Mouse (Mus musculus): ENCODE data around the gene Arl4c.
A peak's percentile ranks its signal among the peaks of the same experiment; 100 is the strongest.

Arl4c gene

DNA sequence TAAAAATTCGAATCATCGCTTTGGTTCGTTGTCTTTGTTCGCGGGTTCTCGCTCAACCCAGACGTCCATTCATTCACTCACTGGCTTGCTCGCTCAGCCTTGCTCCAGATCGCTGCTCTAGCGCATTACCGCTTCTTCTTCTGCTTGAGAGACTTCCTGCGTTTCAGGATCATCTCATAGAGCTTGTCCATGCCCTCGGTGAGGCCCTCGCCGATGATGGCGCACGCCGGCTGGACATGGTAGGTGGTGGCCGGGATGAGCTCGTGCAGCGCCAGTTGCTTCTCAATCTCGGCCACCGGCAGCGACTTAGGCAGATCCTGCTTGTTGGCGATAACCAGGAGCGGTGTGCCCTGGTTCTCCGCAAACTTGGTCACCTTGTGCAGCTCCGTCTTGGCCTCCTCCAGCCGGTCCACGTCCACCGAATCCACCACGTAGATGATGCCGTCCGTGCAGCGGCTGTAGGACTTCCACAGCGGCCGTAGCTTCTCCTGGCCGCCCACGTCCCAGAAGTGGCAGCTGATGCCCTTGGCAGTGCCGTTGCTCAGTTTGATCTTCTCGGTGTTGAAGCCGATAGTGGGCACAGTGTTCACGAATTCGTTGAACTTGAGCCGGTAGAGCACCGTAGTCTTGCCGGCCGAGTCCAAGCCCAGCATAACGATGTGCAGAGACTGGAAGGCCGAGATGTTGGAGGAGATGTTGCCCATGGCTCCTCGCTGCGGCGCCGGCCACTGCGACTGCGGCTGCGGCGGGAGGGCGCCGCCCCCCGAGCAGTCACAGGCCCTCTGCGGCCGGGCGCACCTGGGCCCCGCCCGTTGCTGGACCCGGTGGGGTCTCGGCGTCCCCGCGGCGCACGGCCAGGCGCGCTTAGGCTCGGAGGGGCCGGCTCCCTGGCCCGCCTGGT lies 810 bp downstream of the Arl4c start:
- peak; percentile 17 to 47 for DNase-seq (ENCODE audit: low spot score in 2 of 2)

DNA sequence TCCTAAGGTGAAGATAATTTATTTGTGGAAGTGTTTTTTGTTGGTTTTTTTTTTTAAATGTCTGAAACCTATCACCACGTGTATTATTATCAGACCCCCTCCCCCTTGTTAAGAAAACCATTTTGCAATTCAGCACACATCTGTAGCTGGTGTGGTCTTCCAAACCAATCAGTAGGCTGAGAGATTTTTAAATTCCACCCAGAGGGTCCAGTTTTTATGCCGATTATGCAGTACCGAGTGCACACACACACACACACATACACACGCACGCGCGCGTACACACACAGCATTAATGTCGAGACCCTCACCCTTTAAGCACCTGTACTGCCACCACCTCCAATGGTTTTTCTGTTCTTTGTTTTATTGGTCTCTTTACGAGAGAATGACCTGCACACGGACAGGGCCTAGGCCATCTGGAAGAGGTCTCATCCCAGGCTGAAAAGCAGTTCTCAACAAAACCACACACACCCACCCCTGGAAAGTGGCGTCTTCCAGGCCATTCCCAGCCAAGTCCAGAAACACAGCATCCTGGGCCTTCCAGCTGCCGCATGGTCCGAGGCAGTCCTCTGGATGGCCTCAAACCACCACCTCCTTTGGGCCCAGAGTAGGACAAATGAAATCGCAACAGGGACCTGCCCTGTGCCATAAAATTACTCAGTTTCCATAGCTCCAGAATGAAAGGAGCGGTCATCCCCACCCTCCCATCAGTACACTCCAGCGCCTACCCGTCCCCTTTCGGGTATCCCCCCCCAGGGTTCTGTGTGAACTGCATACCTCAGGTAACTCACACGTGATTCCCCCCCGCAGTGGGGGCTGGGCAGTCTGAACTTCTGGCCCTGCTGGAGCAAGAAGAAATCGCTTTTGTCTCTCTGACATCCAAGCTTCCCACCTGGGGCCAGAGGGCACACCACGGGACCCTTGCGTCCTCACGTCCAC lies 1.9 kb downstream of the Arl4c start:
- peak; percentile 48 to 49 for DNase-seq (ENCODE audit: low spot score in 2 of 2)

DNA sequence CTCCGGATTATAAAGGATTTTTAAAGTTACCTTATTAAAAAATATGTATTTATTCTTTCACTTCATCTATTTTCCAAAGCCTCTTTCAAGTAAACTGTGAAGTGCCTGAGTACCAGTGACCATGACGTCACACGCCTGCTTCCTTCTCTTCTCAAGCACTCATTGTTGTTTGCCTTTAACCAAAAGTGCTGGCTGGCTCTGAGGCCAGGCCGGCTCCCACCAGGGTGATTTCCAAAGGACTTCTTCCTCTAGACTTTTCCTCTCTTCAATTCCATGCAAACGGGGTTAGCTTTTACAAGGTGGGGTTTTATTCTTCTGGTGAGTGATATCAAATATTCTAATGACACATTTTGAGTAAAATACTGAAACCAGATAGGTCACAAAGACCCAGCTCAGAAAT lies 2.6 kb downstream of the Arl4c start:
- no peak for DNase-seq (ENCODE audit: low spot score in 2 of 2)

DNA sequence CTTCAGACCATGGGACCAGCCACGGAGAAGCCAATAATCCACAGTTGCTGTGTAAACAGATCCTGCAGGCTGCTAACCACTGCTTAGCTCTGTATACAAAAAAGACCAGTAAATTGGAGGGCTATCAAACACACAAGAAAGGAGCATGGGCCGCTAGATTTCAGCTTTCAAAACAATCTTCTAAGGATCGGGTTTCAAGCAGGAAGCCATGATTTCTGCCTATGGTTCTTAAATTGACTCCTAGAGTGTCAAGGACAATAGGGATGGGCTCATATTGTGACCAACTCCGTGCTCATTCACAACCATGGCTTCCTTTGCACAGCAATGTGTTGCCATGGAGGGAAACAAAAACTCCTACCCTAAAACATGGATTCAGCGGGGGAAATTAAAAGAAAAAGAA lies 3.1 kb downstream of the Arl4c start:
- DNase-seq (ENCODE audit: low spot score in 2 of 2), result no peak

DNA sequence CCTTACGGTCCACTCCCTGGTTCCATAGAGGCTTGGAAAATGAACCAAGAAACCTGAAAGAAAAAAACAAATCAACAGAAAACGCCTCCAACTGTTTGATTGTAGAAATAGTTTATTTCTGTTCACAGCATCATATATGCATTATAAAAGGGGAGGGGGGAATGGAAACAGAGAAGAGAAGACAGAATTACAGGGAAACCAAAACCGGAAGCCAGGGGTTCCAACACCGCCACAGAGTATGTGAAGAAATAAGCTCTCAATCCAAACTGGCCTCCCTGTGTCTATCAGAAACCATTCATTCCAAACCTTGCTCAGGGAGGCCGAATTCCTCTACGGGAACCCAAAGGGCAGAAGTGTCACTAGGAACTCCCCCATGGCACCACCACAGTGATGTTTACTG lies 3.9 kb downstream of the Arl4c start:
- no peak for DNase-seq (ENCODE audit: low spot score in 2 of 2)

DNA sequence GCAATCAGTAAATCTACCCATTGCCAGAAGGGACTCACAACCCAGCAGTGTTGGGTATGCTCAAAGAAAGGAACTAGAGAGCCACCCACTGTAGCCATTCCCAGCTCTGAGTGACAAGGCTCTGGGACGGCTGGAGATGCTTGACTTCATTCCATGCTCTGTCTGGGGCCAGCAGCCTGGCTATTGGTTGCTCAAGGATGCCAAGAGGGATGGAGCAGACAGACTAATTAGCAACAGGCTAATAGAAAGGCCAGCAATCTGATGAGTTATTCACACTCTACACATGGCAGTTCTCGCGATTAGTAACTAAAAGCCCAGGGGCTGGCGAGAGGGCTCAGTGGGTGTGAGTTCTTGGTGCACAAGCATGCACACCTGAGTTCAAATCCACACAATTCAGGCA lies 5.6 kb downstream of the Arl4c start:
- DNase-seq (ENCODE audit: low spot score in 2 of 2), result no peak

DNA sequence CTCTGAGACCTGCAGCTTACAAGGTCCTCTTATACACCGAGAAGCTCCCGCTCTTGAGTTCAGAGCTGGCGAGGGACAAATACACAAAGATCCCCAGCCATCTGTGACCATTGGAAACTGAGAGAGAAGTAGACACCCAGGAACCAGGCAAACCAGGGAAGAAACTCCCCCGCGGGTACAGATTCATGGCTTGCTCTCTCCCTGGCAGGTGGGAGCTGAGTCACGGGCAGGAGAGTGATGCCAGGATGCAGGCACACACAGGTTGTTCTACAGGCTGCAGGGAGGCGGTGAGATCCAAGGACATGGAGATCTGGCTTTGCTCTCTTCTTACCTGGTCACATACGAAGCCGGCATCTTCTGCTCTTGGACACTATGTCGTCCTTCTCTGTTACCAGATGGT lies 7.7 kb downstream of the Arl4c start:
- no peak for DNase-seq (ENCODE audit: low spot score in 2 of 2)

DNA sequence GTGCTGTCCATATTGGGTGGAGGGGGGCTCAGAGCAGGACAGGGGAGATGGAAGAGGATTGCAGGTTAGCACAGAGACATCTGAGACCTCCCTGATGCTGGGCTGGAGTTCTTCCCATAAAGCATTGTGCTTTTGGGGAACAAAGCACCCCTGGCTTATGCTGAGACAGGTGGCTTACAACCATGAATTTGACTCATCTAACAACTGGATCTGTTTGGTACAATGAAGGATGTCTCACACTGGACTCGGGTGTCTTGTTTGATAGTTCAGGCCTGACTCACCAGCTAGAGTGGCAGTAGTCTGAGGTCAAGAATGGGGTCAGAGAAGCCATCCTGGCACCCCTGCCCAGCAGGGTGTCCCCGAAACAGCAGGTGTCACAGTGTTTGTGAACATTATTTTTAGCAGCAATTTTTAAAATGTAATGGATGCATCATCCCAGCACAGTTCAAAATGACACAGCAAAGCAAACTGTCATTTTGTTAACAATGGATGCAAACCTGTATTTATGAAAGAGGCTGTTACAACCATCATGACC lies 9.7 kb downstream of the Arl4c start:
- DNase-seq (ENCODE audit: low spot score in 2 of 2), result no peak

DNA sequence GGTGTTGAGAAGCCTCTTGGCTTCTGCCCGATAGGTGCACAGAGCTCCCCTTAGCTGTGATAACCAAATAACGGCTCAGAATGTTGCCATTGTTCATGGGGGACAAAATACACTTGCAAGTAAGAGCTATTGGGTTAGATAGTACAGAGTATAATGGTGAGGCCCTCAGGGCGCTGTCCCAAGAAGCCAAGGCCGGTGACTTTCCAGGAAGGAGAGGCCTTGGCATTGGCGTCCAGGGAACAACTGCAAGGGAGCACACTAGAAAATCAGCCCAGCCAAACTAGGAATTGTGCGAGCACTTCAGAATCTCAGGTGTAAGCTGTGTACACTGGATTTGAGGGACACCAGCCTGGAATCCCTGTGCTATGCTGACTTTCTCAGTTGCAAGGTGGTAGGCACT lies 11.4 kb downstream of the Arl4c start:
- DNase-seq (ENCODE audit: low spot score in 2 of 2), result no peak

DNA sequence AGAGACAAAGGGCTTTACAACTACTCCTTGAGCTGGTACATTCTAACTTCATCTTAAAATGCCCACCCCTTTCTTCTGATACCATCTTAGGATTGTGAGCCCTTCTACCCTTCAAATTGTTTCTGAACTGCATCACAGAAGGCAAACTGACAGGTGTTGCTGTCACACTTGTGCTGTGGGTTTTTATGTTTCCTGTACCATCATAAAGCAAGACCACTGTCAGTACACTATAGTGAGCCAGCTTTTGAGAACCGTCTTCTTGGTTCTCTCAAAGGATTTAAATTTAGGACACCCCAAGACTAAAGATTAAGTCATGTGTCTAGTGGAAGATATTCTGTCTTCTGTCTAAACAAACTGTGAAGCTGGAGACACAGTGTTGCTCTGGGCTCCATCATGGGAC lies 17.3 kb downstream of the Arl4c start:
- no peak for DNase-seq (ENCODE audit: low spot score in 2 of 2)

DNA sequence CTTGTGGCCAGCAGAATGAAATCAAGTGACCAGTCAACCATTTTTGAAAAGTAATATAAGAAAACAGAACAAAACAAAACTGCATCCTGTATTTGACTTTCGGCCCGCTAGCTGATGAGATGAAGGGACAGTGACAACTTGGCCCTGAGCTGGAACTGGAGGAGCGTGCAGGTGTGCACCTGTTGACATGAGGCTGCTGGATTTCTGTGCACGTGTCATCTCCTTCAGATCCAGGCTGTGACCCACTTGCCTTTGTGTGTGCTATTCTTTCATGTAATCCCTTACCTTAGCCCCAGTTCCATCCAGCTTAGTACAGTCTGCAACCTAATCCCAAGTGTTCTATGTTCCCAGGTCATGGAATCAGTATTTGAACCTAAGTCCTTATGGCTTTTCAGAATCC lies 20.4 kb downstream of the Arl4c start:
- no peak for DNase-seq (ENCODE audit: low spot score in 2 of 2)

DNA sequence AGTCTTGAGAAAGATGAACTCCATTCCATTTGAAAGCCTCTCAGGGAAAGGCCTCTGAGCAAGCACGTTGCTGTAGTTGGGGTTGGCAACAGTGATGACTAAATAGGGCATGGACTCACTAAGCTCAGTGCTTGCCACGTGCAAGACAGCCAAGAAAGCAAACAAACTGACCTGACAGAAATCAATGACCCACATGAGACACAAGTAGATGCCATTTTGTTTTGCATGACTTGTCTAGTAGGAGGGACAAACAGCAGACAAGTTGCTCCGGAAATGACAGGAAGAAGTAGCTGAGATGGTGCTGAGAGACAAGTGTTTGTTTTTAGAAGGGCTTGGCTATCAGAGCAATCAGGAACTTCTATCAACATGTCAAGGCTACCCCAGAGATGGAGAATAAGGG lies 21.2 kb downstream of the Arl4c start:
- no peak for DNase-seq (ENCODE audit: low spot score in 2 of 2)

DNA sequence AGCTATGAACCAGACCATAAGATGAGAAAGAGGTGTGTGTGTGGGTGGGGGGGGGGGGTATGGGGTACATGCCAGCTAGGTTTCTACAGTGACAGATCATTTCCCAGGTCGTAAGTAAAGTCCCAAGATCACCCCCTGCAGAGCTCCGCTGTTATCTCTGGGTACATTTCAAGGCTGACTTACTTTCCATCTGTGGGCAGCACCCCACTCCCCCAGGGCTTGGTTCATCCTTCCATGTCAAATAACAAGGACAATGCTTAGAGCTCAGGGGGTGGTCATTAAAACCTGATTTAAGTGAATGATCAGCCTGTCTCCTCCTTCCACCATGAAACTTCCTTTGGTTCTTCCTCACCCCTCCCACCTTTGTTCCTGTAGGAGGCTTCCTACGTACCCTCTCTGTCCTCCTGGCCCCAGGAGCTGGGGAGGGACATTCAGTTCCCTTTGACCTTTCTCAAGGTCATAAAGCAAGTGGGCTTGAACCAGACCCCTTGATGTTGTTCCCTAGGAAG lies 23.7 kb downstream of the Arl4c start:
- no peak for DNase-seq (ENCODE audit: low spot score in 2 of 2)

DNA sequence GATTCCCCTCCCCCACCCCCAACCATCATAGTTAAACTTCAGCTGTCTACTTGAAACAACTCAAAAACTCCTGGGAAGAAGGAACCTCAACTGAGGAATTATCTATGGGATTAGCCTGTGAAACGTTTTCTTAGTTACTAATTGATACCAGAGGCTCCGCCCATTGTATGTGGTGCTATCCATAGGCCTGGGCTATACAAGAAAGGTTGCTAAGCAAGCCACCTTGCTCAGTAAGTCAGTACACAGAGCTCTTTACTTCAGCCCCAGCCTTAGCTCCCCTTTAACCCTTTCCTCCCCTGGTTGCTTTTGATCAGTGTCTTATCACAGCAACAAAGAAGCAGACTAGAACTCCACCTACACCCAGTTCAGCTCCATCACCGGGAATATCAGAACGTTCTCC lies 31.2 kb downstream of the Arl4c start:
- no peak for DNase-seq (ENCODE audit: low spot score in 2 of 2)

DNA sequence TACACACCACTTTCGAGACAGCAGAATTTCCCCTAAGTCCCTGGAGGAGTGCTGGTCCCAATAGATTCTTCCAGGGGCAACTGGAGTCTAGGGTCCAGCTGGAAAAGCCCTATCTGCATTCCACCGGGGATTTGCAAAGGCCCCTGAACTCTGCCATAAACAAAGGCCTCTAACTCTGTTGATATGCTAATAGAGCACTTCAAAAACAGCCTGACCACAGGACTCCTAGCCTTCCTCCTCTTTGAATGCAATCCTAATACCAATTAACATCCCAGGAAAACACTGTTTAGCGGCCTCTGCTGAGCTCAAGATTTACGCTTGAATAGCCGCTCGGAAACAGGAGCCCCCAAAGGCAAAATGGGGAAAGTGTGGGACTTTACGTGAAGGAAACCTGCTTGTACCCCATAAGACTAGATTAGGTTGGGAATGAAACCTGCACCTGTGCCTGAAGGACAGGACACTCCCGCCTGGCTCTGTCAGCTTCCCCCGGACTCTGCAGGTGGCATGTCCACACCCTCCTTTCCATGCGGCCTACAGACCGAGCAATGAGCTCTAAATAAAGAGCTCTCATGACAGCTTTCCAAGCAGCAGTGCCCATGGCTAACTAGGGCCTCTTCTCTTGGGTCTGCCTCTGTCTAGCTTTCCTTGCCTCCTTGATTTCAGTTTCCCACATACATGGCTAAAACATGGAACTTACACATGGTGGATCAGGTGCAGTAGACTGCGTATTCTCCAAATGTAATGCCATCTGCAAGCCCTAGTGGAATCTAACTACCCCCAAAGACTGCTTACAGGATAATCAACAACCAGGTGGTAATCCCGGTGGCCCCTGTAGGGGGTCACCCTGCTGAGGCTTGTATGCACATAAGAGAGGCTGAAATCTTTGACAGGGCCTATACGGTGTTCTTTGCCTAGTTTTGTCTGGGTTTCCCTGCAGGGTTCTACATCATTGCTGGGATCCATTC lies 32.9 kb downstream of the Arl4c start:
- DNase-seq (ENCODE audit: low spot score in 2 of 2), result no peak

DNA sequence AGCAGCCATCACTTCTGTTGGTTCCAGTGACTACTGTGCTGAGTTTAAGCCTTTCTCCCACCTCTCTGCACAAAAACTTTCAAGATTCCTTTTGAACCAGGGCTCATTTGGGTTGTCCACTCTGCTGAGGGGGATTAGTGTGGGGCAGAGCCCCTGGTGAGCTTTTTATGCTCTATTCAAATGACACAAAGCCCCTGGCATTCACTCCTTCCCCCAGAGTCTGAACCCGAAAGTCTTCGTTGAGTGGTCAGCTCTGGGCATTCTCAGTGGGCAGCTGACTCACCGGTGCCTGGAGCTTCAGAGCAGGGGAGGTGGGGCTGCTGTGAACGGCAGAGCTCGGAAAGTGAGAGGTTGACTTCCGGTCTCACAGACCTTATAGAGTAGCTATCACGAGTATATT lies 33.7 kb downstream of the Arl4c start:
- DNase-seq (ENCODE audit: low spot score in 2 of 2), result no peak

DNA sequence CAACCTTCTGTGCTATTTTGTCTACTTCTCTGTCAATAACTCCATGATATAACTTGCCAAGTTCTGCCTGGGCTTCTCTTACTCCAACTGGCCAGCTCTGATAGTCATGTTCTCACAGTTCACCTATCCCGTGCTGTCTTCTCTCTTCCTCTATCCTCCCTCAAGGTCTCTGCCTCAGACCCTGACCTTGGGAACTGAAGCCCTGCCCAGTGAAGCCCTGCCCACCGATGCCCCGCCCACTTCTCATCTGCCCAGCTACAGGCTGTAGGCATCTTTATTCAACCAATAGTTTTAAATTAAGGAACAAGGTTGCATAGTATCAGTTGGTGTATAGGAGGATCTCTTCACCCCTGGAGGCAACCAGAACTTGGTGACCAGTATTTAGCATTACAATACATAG lies 37.4 kb downstream of the Arl4c start:
- no peak for DNase-seq (ENCODE audit: low spot score in 2 of 2)

DNA sequence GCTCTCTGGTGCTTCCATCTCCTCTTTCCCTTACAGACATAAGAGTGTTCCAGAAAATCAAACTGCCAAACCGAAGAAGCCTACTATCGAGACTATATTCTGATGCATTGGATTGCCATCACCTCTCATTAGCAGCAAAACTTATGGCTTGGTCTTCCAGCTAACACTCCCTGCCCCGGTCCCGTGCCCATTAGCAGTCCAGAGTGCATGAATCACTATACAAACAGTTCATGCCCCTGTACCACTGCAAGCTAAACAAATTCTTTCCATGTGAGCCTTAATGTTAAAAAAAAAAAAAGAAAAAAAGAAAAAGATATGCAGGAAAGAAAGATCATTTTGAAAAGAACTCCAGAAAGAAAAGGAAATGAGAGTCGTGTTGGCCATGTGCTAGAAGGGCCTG lies 39.3 kb downstream of the Arl4c start:
- DNase-seq (ENCODE audit: low spot score in 2 of 2), result no peak

DNA sequence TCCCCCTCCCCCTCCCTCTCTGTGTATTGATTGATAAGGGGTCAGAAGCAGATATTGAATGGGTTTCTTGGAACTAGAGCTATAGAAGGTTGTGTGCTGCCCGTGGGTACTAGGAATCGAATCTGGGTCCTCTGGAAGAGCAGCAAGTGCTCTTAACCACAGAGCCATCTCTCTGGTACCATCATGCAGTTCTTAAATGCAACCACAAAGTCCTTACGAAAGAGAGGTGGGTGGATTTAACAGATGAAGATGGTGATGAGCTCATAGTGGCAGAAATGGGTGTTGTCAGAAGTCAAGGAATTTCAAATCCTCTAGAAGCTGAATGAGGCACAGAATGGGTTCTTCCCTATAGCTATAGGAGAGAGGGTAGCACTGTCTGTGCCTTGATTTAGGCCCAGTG lies 40.8 kb downstream of the Arl4c start:
- DNase-seq (ENCODE audit: low spot score in 2 of 2), result no peak

DNA sequence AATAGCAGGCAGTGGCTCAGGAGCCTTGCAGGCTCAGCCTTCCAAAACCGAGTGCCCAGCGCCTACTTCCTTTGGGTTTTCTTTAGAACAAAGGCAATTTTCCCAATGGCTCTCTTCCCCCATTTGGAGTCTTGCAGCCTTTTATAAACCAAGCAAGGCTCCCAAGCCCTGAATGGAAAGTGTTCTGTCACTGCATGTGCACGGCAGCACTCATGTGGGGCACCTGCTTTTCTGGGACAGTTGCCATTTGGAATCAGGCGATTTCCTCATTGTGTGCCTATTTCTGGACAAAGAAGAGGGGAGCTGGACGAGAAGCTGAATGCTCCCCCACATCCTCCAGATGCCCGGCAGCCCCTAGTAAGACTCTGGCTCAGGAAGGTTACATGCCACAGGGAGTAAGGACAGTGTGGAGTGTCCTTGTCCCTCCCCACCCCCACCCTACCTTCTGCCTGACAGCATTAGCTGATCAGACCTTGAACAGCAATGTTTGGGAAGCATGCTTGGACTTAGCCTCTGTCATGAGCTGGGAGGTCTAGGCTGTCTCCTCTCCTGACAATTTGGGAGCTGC lies 43.6 kb downstream of the Arl4c start:
- DNase-seq (ENCODE audit: low spot score in 2 of 2), result peak; percentile 36 to 47

DNA sequence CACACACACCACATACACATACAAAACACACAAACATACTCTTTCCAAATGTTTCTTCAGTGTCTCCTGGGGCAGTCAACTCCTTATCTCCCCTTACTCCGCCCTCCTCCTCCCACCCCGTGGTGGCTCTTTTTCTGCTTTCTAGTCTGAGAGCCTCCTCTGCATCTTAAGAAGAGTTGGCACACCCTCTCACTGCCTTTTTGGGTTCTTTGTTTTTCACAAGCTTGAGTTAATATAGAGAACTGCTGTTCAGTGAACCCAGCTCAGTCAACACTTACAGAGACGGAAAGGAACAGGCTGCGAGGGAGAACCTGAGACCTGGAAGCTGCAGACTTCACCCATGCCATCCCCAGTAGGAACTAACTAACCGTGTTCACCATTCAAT lies 45.9 kb downstream of the Arl4c start:
- no peak for DNase-seq (ENCODE audit: low spot score in 2 of 2)

Data from frontal cortex, postnatal 10 days (tissue).